In genomic region chr10:128744211-128744610, GRCm38 (mm10) we compare ENCODE assay signal across 8 mouse cellular contexts. TPM values are rescaled to one million over a fixed set of nuclear protein-coding genes. Genes with fewer than 3 reads are reported as not detected.
DNase-seq lines count a peak whose midpoint lies in the region; ATAC-seq lines count a peak whose summit lies in the region.

No protein-coding gene starts in this region.

- peak overlapping the region; percentile 98 for H3K4me3 ChIP-seq in brown adipose tissue, adult 24 weeks (ENCODE audit: insufficient read depth, low read depth, low read length)
- H3K4me3 ChIP-seq in hindbrain, embryonic 16.5 days (ENCODE audit: low read length), result peak overlapping the region; percentile 70
- H3K4me3 ChIP-seq in macrophage (ENCODE audit: inconsistent target), result peak overlapping the region; percentile 75

- H3K27me3 ChIP-seq in hindbrain, embryonic 16.5 days (replicated peaks; ENCODE audit: control insufficient read depth, insufficient read depth, low read length), result peaks cover 5% of the 10 kb centered on the region; the same call in 1 of the 2 replicates

- H3K27ac ChIP-seq in brown adipose tissue, adult 24 weeks (replicated peaks; ENCODE audit: low read depth, low read length), result peak overlapping the region; percentile 70
- no peak overlapping the region for H3K27ac ChIP-seq in hindbrain, embryonic 16.5 days (ENCODE audit: low read depth, low read length)
- no peak overlapping the region for H3K27ac ChIP-seq in macrophage

- DNase-seq in kidney, adult 8-10 months, result peak; percentile 44 to 52
- no peak for DNase-seq in kidney, adult 18-20 months
- DNase-seq in right cerebral cortex, postnatal 36 days (ENCODE audit: low spot score in 2 of 2), result no peak
- DNase-seq in embryo, embryonic 9.5 days (ENCODE audit: extremely low spot score), result no peak
- DNase-seq in right cerebral cortex, postnatal 14 days, result no peak

- no peaks in the 10 kb centered on the region for H3K9me3 ChIP-seq in hindbrain, embryonic 16.5 days (ENCODE audit: control insufficient read depth, low read length)

- H3K9ac ChIP-seq in hindbrain, embryonic 16.5 days (ENCODE audit: low read depth, low read length), result peak overlapping the region; percentile 83

- peaks cover 13% of the 10 kb centered on the region for H3K79me2 ChIP-seq in macrophage (ENCODE audit: inconsistent target)

- 20% methylated on average over 8 of the region's 8 CpGs for WGBS in hindbrain, embryonic 16.5 days
- 48% methylated on average over 8 of the region's 8 CpGs for WGBS in macrophage (ENCODE audit: missing documents)

- ATAC-seq in hindbrain, embryonic 16.5 days, result no peak

- H3K4me1 ChIP-seq in brown adipose tissue, adult 24 weeks (ENCODE audit: control insufficient read depth, insufficient read depth, insufficient read length, low read length), result peaks cover 17% of the 10 kb centered on the region; the same call in 1 of the 2 replicates
- peaks cover 22% of the 10 kb centered on the region for H3K4me1 ChIP-seq in hindbrain, embryonic 16.5 days (ENCODE audit: control insufficient read depth, insufficient read depth, low read depth, low read length)

- no peaks in the 10 kb centered on the region for H3K36me3 ChIP-seq in hindbrain, embryonic 16.5 days (ENCODE audit: control insufficient read depth, insufficient read depth, low read length)
- no peaks in the 10 kb centered on the region for H3K36me3 ChIP-seq in macrophage (ENCODE audit: inconsistent target)

- peak overlapping the region; percentile 95 for H3K4me2 ChIP-seq in hindbrain, embryonic 16.5 days (ENCODE audit: low read length)

RNA-seq across cellular contexts. Expression of gene Dgka, which starts 0.4 kb away (rescaled TPM):
- 4.6 and 6.0 TPM in 2 replicates for polyA plus RNA-seq in brown adipose tissue, adult 24 weeks (2012; ENCODE audit: insufficient read depth, insufficient read length, missing spikeins)
- 7.4 and 8.8 TPM in 2 replicates for polyA plus RNA-seq in hindbrain, embryonic 16.5 days (2015; fragmentation: Nextera tagmentation; extraction: Ambion mirVana)
- total RNA-seq in macrophage (2018; cell fraction: chromatin; rRNA removed), result 100 to 1,000 TPM in 1 of 26 experiments, 10 to 100 TPM in 17, 1 to 10 TPM in 8; 4.1 to 123 (median 12.0) TPM
- total RNA-seq in macrophage (2018; cell fraction: cytosol; rRNA removed), result 1 to 10 TPM; 2.4 to 8.6 (median 4.7) TPM
- total RNA-seq in macrophage (2018; cell fraction: nucleus; rRNA removed), result 10 to 100 TPM in 9 of 26 experiments, 1 to 10 TPM in 17; 3.6 to 77.8 (median 8.2) TPM
- 3.4 to 9.7 TPM (median 7.0 TPM) in 3 replicates for polyA plus RNA-seq in macrophage (2018)

RNA-seq across cellular contexts. Expression of gene Pym1, which starts 3.5 kb away (rescaled TPM):
- 12.5 and 19.5 TPM in 2 replicates for polyA plus RNA-seq in brown adipose tissue, adult 24 weeks (2012; ENCODE audit: insufficient read depth, insufficient read length, missing spikeins)
- 40.8 and 46.3 TPM in 2 replicates for polyA plus RNA-seq in hindbrain, embryonic 16.5 days (2015; fragmentation: Nextera tagmentation; extraction: Ambion mirVana)
- 10 to 100 TPM in 19 of 26 experiments, 1 to 10 TPM in 7; 4.0 to 21.2 (median 12.8) TPM for total RNA-seq in macrophage (2018; cell fraction: chromatin; rRNA removed)
- total RNA-seq in macrophage (2018; cell fraction: cytosol; rRNA removed), result 10 to 100 TPM; 16.7 to 36.5 (median 27.7) TPM
- 10 to 100 TPM in 21 of 26 experiments, 1 to 10 TPM in 5; 7.1 to 28.6 (median 18.6) TPM for total RNA-seq in macrophage (2018; cell fraction: nucleus; rRNA removed)
- polyA plus RNA-seq in macrophage (2018), result 23.3 to 27.6 TPM (median 27.0 TPM) in 3 replicates

RNA-seq across cellular contexts. Expression of gene Cdk2, which starts 39.4 kb away (rescaled TPM):
- polyA plus RNA-seq in brown adipose tissue, adult 24 weeks (2012; ENCODE audit: insufficient read depth, insufficient read length, missing spikeins), result 8.6 and 11.1 TPM in 2 replicates
- polyA plus RNA-seq in hindbrain, embryonic 16.5 days (2015; fragmentation: Nextera tagmentation; extraction: Ambion mirVana), result 18.3 and 24.2 TPM in 2 replicates
- 10 to 100 TPM; 13.7 to 60.7 (median 35.3) TPM for total RNA-seq in macrophage (2018; cell fraction: chromatin; rRNA removed)
- total RNA-seq in macrophage (2018; cell fraction: cytosol; rRNA removed), result 10 to 100 TPM in 25 of 26 experiments, 1 to 10 TPM in 1; 8.9 to 20.8 (median 17.8) TPM
- 10 to 100 TPM; 14.6 to 95.9 (median 30.6) TPM for total RNA-seq in macrophage (2018; cell fraction: nucleus; rRNA removed)
- polyA plus RNA-seq in macrophage (2018), result 13.4 to 29.6 TPM (median 22.8 TPM) in 3 replicates

RNA-seq across cellular contexts. Expression of gene Pmel, which starts 40.2 kb away (rescaled TPM):
- polyA plus RNA-seq in brown adipose tissue, adult 24 weeks (2012; ENCODE audit: insufficient read depth, insufficient read length, missing spikeins), result not detected in 2 replicates
- polyA plus RNA-seq in hindbrain, embryonic 16.5 days (2015; fragmentation: Nextera tagmentation; extraction: Ambion mirVana), result 0.83 and 0.97 TPM in 2 replicates
- total RNA-seq in macrophage (2018; cell fraction: chromatin; rRNA removed), result under 1 TPM in 2 of 26 experiments, not detected in 24; 0.41 to 0.51 TPM
- total RNA-seq in macrophage (2018; cell fraction: cytosol; rRNA removed), result under 1 TPM; 0.17 to 0.88 (median 0.39) TPM
- total RNA-seq in macrophage (2018; cell fraction: nucleus; rRNA removed), result 1 to 10 TPM in 4 of 26 experiments, under 1 TPM in 9, not detected in 13; 0.28 to 2.2 (median 0.64) TPM
- 0.29 to 0.67 TPM (median 0.53 TPM) in 3 replicates for polyA plus RNA-seq in macrophage (2018)

RNA-seq across cellular contexts. Expression of gene Mmp19, which starts 46.5 kb away (rescaled TPM):
- 34.9 and 38.0 TPM in 2 replicates for polyA plus RNA-seq in brown adipose tissue, adult 24 weeks (2012; ENCODE audit: insufficient read depth, insufficient read length, missing spikeins)
- 0.45 and 0.74 TPM in 2 replicates for polyA plus RNA-seq in hindbrain, embryonic 16.5 days (2015; fragmentation: Nextera tagmentation; extraction: Ambion mirVana)
- 10 to 100 TPM in 10 of 26 experiments, 1 to 10 TPM in 16; 1.3 to 18.5 (median 5.8) TPM for total RNA-seq in macrophage (2018; cell fraction: chromatin; rRNA removed)
- total RNA-seq in macrophage (2018; cell fraction: cytosol; rRNA removed), result 10 to 100 TPM in 25 of 26 experiments, 1 to 10 TPM in 1; 9.9 to 28.2 (median 20.1) TPM
- total RNA-seq in macrophage (2018; cell fraction: nucleus; rRNA removed), result 10 to 100 TPM in 23 of 26 experiments, 1 to 10 TPM in 3; 6.9 to 29.4 (median 14.7) TPM
- 18.7 to 24.6 TPM (median 21.3 TPM) in 3 replicates for polyA plus RNA-seq in macrophage (2018)

Comparison
In these comparisons a context has a peak if more than half of its experiments do, and no peak if none do; other contexts are left out.
1. DNase-seq: peak in kidney, adult 8-10 months (2 of 2); none in kidney, adult 18-20 months (single experiment), right cerebral cortex, postnatal 36 days (0 of 2), embryo, embryonic 9.5 days (single experiment) and right cerebral cortex, postnatal 14 days (single experiment).
2. Peak in every context shown above with its lines, with median percentiles within 50 percentile points of each other: H3K4me3 ChIP-seq.